Mouse (Mus musculus) megakaryocyte, embryonic 14.5 days (primary cell): ENCODE results near the gene B4galt7. TPM values are rescaled to one million over a fixed set of nuclear protein-coding genes. Genes with fewer than 3 reads are reported as not detected.
"Not testable (repeated sequence)": the region's sequence is repeated elsewhere in the genome, so short reads cannot be mapped to it uniquely, and the experiment has no call there.

Experiments used
- H3K27me3 ChIP-seq: replicated peaks from 2 replicates; pipeline ENCODE3; 2012; ENCODE audit warnings: inconsistent platforms
- H3K36me3 ChIP-seq: replicated peaks from 2 replicates; pipeline ENCODE3; 2012; ENCODE audit warnings: low read length, inconsistent platforms, mixed read lengths
- H3K4me1 ChIP-seq: 2 replicates; pipeline ENCODE4 v1.6.1; 2012; ENCODE audit warnings: inconsistent platforms
- H3K4me3 ChIP-seq: replicated peaks from 2 replicates; pipeline ENCODE3; 2012; ENCODE audit warnings: moderate library complexity, mild to moderate bottlenecking, inconsistent platforms
- H3K9me3 ChIP-seq: 2 replicates; pipeline ENCODE4 v1.6.1; 2012; ENCODE audit warnings: inconsistent platforms
- FLI1 ChIP-seq: IDR thresholded peaks from 2 replicates; pipeline ENCODE4 v1.6.1; 2012; ENCODE audit warnings: low read length, inconsistent platforms, mixed read lengths
- GATA1 ChIP-seq: IDR thresholded peaks from 3 replicates; pipeline ENCODE4 v1.6.1; 2012; ENCODE audit warnings: mixed read lengths, low read length, inconsistent platforms, borderline replicate concordance
- polyA plus RNA-seq: library from polyadenylated mRNA; stranded (reverse); fragments of >175 nt; gene quantifications from 2 replicates; pipeline ENCODE4 v1.2.3, GENCODE M21; 2012; ENCODE audit warnings: low replicate concordance; ENCODE audit not compliant: insufficient read depth

The B4galt7 gene
- polyA plus RNA-seq, 1 experiment, result 13.8 TPM

DNA sequence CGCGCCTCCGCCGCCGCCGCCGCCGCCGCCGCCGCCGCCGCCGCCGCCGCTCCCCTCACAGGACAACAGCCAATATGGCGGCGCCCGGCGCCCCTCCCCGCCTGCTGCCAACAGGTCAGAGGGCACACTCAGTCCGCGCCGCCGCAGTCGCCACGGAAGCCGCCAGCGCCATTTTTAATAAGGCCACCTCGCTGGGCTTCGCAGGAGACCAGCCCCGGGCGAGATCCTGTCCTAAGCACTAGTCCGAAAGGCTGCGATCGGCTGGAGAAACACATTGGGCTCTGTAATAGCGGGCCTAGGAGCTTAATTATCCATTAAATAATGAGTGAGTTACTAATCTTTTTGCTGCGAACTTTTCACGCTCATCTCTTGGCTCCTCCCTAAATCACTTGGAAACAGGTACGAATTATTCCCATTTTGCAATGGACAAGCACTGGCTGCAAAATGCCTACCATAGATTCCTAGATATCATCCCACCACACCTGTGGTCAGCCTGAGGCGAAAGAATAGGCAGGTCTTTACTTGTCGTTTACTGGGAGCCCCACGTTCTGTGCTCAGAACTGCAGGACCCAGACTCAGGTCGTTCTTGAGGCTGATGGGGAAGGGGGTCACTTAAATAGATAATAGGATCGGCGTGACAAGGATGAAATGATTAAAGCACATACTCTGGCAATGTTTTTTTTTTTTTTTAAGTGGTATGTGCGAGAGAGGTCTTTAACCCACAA, 28.5 kb upstream of the B4galt7 start, which contains the start of gene Fam193b:
Fam193b (minus strand) TSS at position 94 of the 725 bp plus-strand sequence.
- Histone ChIP-seq H3K4me1 (peaks cover 58% of the 10 kb centered on the region), H3K4me3 (peak within 1 kb of the TSS; percentile 97), H3K9me3 (peaks cover 3% of the 10 kb centered on the region; the same call in 1 of the 2 replicates), H3K27me3 (no peaks in the 10 kb centered on the region), H3K36me3 (peaks cover 38% of the 10 kb centered on the region)
- TF ChIP-seq GATA1 (no peak), FLI1 (no peak)

DNA sequence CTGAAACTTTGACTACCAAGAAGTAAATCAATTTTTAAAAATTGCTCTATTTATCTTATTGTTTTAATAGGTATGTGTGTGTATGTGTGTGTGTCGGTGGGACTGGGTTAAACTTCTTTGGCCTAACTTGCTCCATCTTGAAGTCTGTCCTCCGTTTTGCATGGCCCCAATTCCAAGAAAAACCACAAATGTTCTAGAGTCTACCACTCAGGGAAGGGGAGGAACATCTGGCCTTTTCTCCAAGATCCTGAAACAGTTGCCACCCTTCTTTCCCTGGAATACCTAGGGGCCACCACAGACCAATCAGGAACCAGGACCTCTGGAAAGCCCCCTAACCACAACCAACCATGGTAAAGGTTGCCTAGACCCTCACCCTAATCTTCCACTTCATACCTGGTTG, 27.7 kb upstream of the B4galt7 start:
- no peaks in the 10 kb centered on the region for H3K27me3 ChIP-seq
- peaks cover 3% of the 10 kb centered on the region; the same call in 1 of the 2 replicates for H3K9me3 ChIP-seq
- peak overlapping the region; percentile 97 for H3K4me3 ChIP-seq
- H3K36me3 ChIP-seq, result peaks cover 30% of the 10 kb centered on the region
- TF ChIP-seq FLI1 (no peak), GATA1 (no peak)
- H3K4me1 ChIP-seq, result peaks cover 53% of the 10 kb centered on the region

DNA sequence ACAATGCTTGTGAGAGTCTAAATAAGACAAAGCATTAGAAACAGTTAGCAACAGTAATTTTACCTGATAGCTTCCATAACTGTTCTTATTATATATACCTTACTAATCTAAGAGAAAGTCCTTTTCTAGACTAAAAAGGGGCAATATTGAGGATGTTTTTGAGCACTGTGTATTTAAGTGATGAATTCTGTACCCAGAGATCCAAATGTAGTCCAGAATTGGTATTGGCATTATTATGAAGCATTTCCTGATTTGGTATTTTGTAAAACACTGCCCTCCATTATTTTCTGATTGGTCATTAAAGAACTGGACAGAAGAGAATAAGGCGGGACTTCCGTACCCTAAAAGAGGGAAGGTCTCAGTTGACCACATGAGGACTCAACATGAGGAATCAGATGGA, 26.3 kb upstream of the B4galt7 start, which contains the start of gene Tmed9:
Tmed9 (plus strand) TSS at position 301 of the 400 bp plus-strand sequence.
- H3K27me3 ChIP-seq, result no peaks in the 10 kb centered on the region
- H3K4me3 ChIP-seq, result no peak within 1 kb of the TSS
- TF ChIP-seq GATA1 (no peak), FLI1 (no peak)
- H3K9me3 ChIP-seq, result peaks cover 3% of the 10 kb centered on the region; the same call in 1 of the 2 replicates
- H3K36me3 ChIP-seq, result peaks cover 18% of the 10 kb centered on the region
- peaks cover 49% of the 10 kb centered on the region for H3K4me1 ChIP-seq

DNA sequence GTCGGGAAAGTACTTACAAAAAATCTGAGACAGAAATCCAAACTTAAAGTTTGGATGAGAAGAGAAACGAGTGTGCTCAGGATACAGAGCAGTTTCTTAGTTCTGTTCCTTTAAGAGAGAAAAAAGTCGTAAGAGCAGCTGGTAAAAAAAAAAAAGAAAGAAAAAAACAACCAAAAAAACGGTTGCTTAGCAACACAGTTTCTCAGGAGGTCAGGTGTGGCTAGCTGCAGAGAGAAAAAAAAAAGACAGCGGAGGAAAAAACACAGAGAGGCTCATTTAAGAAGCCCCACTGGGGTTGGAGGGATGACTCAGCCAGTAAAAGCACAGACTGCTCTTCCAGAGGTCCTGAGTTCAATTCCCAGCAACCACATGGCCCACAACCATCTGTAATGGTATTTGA, 25.4 kb upstream of the B4galt7 start:
- Histone ChIP-seq H3K36me3 (peaks cover 12% of the 10 kb centered on the region), H3K9me3 (peaks cover 7% of the 10 kb centered on the region; the same call in 1 of the 2 replicates), H3K4me1 (peaks cover 43% of the 10 kb centered on the region), H3K4me3 (no peak overlapping the region), H3K27me3 (no peaks in the 10 kb centered on the region)
- TF ChIP-seq FLI1 (no peak), GATA1 (no peak)

DNA sequence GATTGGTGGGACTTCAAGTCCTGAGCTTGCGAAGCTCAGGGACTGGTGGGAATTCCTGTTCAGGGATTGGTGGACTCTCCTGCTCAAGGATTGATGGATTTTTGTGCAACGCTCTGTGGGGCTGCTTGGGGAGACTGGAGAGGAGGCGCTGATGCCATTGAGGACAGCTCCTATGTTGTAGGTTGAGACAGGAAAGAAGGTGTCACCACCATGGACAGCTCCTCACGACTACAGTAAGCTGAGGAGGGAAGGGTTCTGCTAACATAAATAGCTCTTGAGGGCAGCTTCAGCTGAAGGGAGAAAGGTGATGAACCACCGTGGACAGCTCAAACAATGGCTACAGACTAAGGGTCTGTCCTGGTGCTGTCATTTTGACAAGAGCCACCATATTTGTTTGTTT, 23.8 kb upstream of the B4galt7 start:
- Histone ChIP-seq H3K27me3 (no peaks in the 10 kb centered on the region), H3K4me3 (no peak overlapping the region), H3K9me3 (peaks cover 7% of the 10 kb centered on the region; the same call in 1 of the 2 replicates), H3K36me3 (peaks cover 8% of the 10 kb centered on the region), H3K4me1 (peaks cover 33% of the 10 kb centered on the region)
- TF ChIP-seq FLI1 (no peak), GATA1 (no peak)

DNA sequence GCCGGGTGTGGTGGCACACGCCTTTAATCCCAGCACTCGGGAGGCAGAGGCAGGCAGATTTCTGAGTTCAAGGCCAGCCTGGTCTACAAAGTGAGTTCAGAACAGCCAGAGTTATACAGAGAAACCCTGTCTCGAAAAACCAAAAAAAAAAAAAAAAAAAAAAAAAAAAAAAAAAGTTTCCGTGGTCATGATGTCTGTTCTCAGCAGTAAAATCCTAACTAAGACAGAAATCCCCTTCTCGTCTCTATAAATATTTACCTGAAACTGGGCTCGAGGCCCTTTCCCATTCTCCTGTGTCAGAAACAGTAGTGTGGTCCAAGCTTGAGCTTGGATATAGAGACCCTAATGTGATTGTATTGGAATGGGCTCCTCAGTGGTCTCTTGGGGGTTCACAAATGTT, 22.8 kb upstream of the B4galt7 start:
- H3K4me1 ChIP-seq, result peaks cover 31% of the 10 kb centered on the region
- H3K9me3 ChIP-seq, H3K36me3 ChIP-seq, H3K4me3 ChIP-seq, H3K27me3 ChIP-seq: not testable (repeated sequence)

DNA sequence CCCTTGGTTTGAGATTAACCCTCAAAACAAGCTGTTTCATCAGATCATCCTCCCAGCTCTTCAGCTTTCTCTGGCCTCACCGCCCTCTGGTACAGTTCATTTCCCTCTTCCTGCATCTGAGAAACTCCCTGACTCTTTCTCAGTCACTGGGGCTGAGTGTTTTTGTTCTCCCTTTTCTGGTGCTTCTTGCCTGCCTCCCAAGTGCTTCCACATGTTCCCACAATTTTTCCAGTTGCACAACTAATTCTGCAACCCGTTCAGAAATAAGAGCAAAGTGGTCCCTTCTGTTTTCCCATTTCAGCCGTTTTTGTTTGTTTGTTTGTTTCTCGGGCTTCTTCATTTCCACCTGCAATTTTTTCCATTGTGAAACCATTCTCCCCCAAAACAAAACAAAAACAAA, 21.6 kb upstream of the B4galt7 start:
- TF ChIP-seq GATA1, result no peak
- TF ChIP-seq FLI1, result no peak
- H3K27me3 ChIP-seq, result no peaks in the 10 kb centered on the region
- peaks cover 31% of the 10 kb centered on the region for H3K4me1 ChIP-seq
- H3K36me3 ChIP-seq, result peaks cover 5% of the 10 kb centered on the region
- no peak overlapping the region for H3K4me3 ChIP-seq
- H3K9me3 ChIP-seq, result peaks cover 7% of the 10 kb centered on the region; the same call in 1 of the 2 replicates

DNA sequence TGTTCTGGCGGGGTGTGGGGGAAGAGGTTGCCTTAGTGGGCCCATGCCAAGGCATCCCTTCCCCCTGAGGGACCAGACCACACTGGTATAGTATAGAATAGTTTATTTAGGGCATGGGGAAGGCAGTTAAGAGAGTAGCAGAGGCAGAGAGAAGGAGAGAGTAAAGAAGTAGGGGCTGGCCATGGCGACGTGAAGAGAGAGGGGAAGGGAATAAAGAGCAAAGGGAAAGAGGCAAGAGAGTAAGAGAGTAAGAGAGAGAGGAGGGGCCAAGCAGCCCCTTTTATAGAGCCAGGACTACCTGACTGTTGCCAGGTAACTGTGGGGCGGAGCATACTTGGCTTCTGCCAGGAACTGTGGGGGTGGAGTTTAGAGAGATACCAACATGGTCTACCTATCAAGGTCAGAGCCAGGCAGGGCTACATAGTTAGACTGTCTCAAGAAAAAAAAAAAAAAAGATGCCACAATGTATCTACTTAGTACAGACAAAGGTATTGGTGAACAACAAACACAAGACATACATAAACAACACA, 7.7 kb upstream of the B4galt7 start:
- H3K27me3 ChIP-seq, result no peaks in the 10 kb centered on the region
- H3K36me3 ChIP-seq, result peaks cover 29% of the 10 kb centered on the region
- H3K4me1 ChIP-seq, result peaks cover 48% of the 10 kb centered on the region
- H3K9me3 ChIP-seq, result no peaks in the 10 kb centered on the region
- peak overlapping the region; percentile 14 for H3K4me3 ChIP-seq
- TF ChIP-seq FLI1, result no peak
- no peak for TF ChIP-seq GATA1

DNA sequence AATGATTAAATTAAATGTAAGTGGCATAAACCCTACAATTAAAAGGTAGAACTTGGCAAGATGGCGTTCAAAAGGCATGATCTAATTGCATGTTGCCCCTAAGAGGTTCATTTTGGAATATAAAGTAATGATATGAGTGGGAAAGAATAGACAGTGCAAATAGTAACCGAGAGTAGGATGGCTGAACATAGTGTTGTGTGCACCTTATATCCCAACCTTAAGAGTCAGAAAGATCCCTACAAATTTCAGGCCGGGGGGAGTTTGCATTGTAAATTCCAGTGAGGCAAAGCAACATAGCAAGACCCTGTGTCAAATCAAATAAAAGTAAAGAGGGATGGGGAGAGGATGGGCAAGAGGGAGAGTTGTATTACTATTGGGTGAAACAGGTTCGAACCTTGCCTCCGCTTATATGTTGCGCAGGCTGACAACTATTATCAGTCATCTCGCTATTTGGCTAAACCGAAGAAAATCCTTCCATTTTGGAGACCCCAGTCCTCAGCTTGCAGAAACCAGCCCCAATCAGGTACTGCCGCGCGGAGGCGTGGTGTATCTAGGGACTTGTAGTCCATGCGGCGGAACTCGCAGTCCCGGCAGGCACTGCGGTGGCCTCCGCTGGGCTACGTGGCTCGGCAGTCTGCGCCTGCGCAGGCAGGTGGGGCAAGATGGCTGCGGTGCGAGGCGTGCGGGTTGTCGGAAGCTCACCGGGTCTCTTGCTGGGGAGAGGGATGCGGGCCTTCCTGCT, 7.0 kb upstream of the B4galt7 start:
- Histone ChIP-seq H3K36me3 (peaks cover 34% of the 10 kb centered on the region), H3K9me3 (no peaks in the 10 kb centered on the region), H3K27me3 (no peaks in the 10 kb centered on the region), H3K4me3 (peak overlapping the region; percentile 97), H3K4me1 (peaks cover 48% of the 10 kb centered on the region)
- TF ChIP-seq GATA1 (no peak), FLI1 (no peak)

DNA sequence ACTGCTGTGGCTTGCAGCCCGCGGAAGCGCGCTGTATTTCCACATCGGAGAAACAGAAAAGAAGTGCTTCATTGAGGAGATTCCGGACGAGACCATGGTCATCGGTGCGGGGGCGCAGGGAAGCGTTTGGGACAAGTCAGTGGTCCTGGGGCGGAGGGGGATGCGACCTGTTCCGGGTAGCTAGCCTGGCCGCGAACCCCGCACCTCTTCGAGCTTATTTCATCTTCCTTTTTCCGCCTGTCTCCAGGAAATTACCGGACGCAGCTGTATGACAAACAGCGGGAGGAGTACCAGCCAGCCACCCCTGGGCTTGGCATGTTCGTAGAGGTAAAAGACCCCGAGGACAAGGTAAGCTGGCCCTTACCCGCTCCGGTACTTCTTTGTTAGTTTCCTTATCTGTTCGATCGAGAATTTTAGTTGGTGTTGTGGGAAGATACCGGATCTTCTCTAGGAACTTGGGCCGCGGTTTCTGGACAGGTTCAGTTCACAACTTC, 6.4 kb upstream of the B4galt7 start:
- H3K36me3 ChIP-seq, result peaks cover 40% of the 10 kb centered on the region
- no peaks in the 10 kb centered on the region for H3K27me3 ChIP-seq
- no peaks in the 10 kb centered on the region for H3K9me3 ChIP-seq
- peaks cover 48% of the 10 kb centered on the region for H3K4me1 ChIP-seq
- TF ChIP-seq FLI1 (no peak), GATA1 (no peak)
- H3K4me3 ChIP-seq, result peak overlapping the region; percentile 97

DNA sequence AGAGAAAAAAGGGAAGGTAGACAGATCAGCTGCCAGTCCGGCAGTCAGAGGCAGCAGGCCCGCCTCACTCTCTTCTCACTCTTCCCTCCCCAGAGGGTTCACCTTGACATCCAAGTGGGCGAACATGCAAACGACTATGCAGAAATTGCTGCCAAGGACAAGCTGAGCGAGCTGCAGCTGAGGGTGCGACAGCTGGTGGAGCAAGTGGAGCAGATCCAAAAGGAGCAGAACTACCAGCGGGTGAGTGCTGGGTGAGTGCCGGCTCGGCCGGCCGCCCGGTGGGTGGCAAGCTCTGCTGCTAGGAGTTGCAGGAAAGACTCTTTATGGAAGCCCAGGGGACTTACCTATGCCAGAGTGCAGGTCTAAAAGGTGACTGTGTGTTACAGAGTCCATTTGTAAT, 4.3 kb upstream of the B4galt7 start:
- Histone ChIP-seq H3K4me1 (peaks cover 59% of the 10 kb centered on the region), H3K27me3 (no peaks in the 10 kb centered on the region), H3K9me3 (no peaks in the 10 kb centered on the region), H3K4me3 (no peak overlapping the region), H3K36me3 (peaks cover 42% of the 10 kb centered on the region)
- no peak for TF ChIP-seq FLI1
